Mouse (Mus musculus) forelimb bud, embryonic 11.5 days (tissue): ENCODE measurements at regions not wholly inside any gene's neighbourhood (a gene's known extent, or its start where the extent isn't known, plus 50 kb on each side); places are given as distances from the start of the nearest gene placed in this dataset.

Experiments
- DNase-seq: peaks from one replicate; pipeline ENCODE4 v3.0.0-alpha.2; 2012; ENCODE audit warnings: low read depth, low spot score

GRCm38 (mm10) chr1:195312426-195312825 is 135.9 kb upstream of the Cr2 start:
- no peak for DNase-seq

GRCm38 (mm10) chr1:195285076-195285475 is 108.6 kb upstream of the Cr2 start:
- no peak for DNase-seq

DNA sequence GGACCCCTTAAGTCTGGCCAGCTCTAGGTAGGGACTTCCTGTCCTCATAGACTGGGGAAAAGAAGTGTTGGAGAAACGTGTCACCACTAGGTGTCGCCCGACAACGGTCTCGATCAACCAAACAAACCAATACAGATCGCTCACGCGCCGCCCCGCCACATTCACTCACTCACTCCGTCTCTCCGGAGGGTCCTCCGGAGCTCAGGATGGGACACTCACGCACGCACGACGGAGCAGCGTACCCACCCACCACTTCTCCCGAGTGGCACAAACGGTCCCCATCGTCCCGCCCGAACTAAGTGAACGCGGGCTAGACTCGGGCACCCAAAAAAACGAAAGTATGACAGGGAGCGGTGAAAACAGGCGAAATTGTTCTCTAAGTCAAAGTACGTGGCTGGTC is 65.0 kb upstream of the Cr2 start:
- DNase-seq = peak; percentile 100

DNA sequence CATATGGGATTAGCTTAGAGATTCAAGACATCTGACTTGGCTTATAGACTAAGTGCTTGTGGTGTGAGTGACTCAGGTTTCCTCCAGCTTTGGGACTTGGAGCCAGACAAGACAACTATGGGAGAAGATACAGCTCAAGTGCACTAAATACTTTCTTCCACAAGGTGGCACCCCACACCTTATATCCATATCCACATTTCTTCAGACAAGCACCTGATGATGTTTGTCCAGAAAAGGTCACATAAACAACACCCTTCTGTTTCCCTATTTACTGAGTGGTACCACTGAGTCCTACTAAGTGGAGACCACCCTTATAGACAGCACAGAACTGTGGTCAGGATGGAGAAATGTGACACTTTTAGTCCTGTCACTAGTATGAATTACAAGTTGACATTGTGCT is 56.1 kb upstream of the Cr2 start:
- DNase-seq = peak; percentile 43

- DNase-seq = no peak
Observed at GRCm38 (mm10) chr1:195227007-195227406, 50.5 kb upstream of the Cr2 start.
